Mouse (Mus musculus) bone marrow, adult 2 months (tissue): ENCODE data around the gene Pdia4.

Experiments
- CTCF ChIP-seq: fragments of 200-500 bp; IDR thresholded peaks from 2 replicates; pipeline ENCODE4 v1.5.1; 2011; ENCODE audit warnings: low read length, control low read depth; ENCODE audit not compliant: control insufficient read depth, insufficient read depth
- POLR2A ChIP-seq: fragments of 200-500 bp; IDR thresholded peaks from 2 replicates; pipeline ENCODE4 v1.6.1; 2011; ENCODE audit warnings: low read depth, mild to moderate bottlenecking, control low read depth, low read length, borderline replicate concordance; ENCODE audit not compliant: control insufficient read depth

GRCm38 (mm10) chr6:47790745-47791144, 22.5 kb downstream of the Pdia4 start:
- TF ChIP-seq CTCF, result no peak
- TF ChIP-seq POLR2A, result no peak
